Mouse (Mus musculus) CH12.LX (cell line): ENCODE results near the gene Ovgp1. TPM values are rescaled to one million over a fixed set of nuclear protein-coding genes. Genes with fewer than 3 reads are reported as not detected.
A peak's percentile ranks its signal among the peaks of the same experiment; 100 is the strongest.
"Not testable (repeated sequence)": the region's sequence is repeated elsewhere in the genome, so short reads cannot be mapped to it uniquely, and the experiment has no call there.

ENCODE experiments used
- DNase-seq: peaks from one replicate; pipeline ENCODE4 v3.0.0-alpha.2; 2013; ENCODE audit errors: extremely low read depth
- H3K27ac ChIP-seq: 2 replicates; pipeline ENCODE4 v1.5.1; 2012; ENCODE audit warnings: low read depth, mild to moderate bottlenecking, control low read depth, moderate library complexity; ENCODE audit not compliant: insufficient read depth
- H3K27me3 ChIP-seq: replicated peaks from 2 replicates; pipeline ENCODE3; 2012; ENCODE audit warnings: inconsistent platforms
- H3K36me3 ChIP-seq, 2 experiments: replicated peaks in 1 of 2; 2 replicates each; pipeline versions ENCODE3 to v1.6.1; 2012; ENCODE audit warnings: inconsistent platforms in 1 of 2, low read length in 1 of 2, mild to moderate bottlenecking in 1 of 2, mixed read lengths in 1 of 2, moderate library complexity in 1 of 2; ENCODE audit not compliant: control insufficient read depth in 1 of 2, insufficient read depth in 1 of 2
- H3K4me1 ChIP-seq, 2 experiments: 2 replicates each; pipeline ENCODE4 v1.6.1; 2012; ENCODE audit warnings: inconsistent platforms in 1 of 2, moderate library complexity in 1 of 2; ENCODE audit not compliant: insufficient read depth in 2 of 2, control insufficient read depth in 1 of 2
- H3K4me2 ChIP-seq: 2 replicates; pipeline ENCODE4 v1.6.1; 2012; ENCODE audit warnings: low read depth, mild to moderate bottlenecking, control low read depth; ENCODE audit not compliant: poor library complexity, insufficient read depth, severe bottlenecking
- H3K4me3 ChIP-seq, 3 experiments: fragments of 150-350 bp in 1 of 3; sonication (generic) in 1 of 3; replicated peaks in 1 of 3; 2 replicates each; pipeline versions ENCODE3 to v1.5.1; 2011 to 2012; ENCODE audit warnings: low read depth in 2 of 3, low read length in 2 of 3, mild to moderate bottlenecking in 2 of 3, moderate library complexity in 2 of 3, control low read depth in 1 of 3, improper control_type of control experiment in 1 of 3, inconsistent platforms in 1 of 3, mixed read lengths in 1 of 3; ENCODE audit not compliant: poor library complexity in 1 of 3
- H3K79me2 ChIP-seq: replicated peaks from 2 replicates; pipeline ENCODE4 v1.6.1; 2012; ENCODE audit warnings: mild to moderate bottlenecking, moderate library complexity; ENCODE audit not compliant: control insufficient read depth, poor library complexity, insufficient read depth, severe bottlenecking; ENCODE audit errors: extremely low read depth
- H3K9ac ChIP-seq: 2 replicates; pipeline ENCODE4 v1.6.1; 2012; ENCODE audit warnings: low read depth, mild to moderate bottlenecking, control low read depth, moderate library complexity; ENCODE audit not compliant: insufficient read depth
- H3K9me3 ChIP-seq: replicated peaks from 2 replicates; pipeline ENCODE3; 2012; ENCODE audit warnings: low read length, inconsistent platforms, mixed read lengths
- CHD1 ChIP-seq: IDR thresholded peaks from 2 replicates; pipeline ENCODE4 v1.6.1; 2012; ENCODE audit warnings: low read depth, low read length, improper control_type of control experiment, inconsistent platforms
- CTCF ChIP-seq, 2 experiments: IDR thresholded peaks in 1 of 2; conservative IDR thresholded peaks in 1 of 2; 2 replicates each; pipeline ENCODE4 v1.5.1; 2011 to 2012; ENCODE audit warnings: low read depth in 2 of 2, low read length in 2 of 2, improper control_type of control experiment in 1 of 2, inconsistent platforms in 1 of 2, mild to moderate bottlenecking in 1 of 2, moderate library complexity in 1 of 2
- ELF1 ChIP-seq: IDR thresholded peaks from 2 replicates; pipeline ENCODE4 v1.6.1; 2014; ENCODE audit warnings: low read depth, mild to moderate bottlenecking, inconsistent platforms, low read length, improper control_type of control experiment
- EP300 ChIP-seq: IDR thresholded peaks from 2 replicates; pipeline ENCODE4 v1.6.1; 2011; ENCODE audit warnings: low read length, improper control_type of control experiment
- ETS1 ChIP-seq: conservative IDR thresholded peaks from 2 replicates; pipeline ENCODE4 v1.6.1; 2012; ENCODE audit warnings: low read depth, mild to moderate bottlenecking, inconsistent platforms, low read length, improper control_type of control experiment, moderate library complexity
- MAX ChIP-seq: IDR thresholded peaks from 2 replicates; pipeline ENCODE4 v1.6.1; 2011; ENCODE audit warnings: low read length, improper control_type of control experiment
- MAZ ChIP-seq: IDR thresholded peaks from 2 replicates; pipeline ENCODE4 v1.6.1; 2012; ENCODE audit warnings: low read depth, mild to moderate bottlenecking, inconsistent platforms, low read length, improper control_type of control experiment, moderate library complexity
- MXI1 ChIP-seq: IDR thresholded peaks from 2 replicates; pipeline ENCODE4 v1.6.1; 2011; ENCODE audit warnings: mild to moderate bottlenecking, low read depth, low read length, improper control_type of control experiment
- NRF1 ChIP-seq: IDR thresholded peaks from 2 replicates; pipeline ENCODE4 v1.6.1; 2014; ENCODE audit warnings: low read depth, mild to moderate bottlenecking, inconsistent platforms, low read length, improper control_type of control experiment, moderate library complexity
- RAD21 ChIP-seq: IDR thresholded peaks from 2 replicates; pipeline ENCODE4 v1.6.1; 2011; ENCODE audit warnings: low read depth, mild to moderate bottlenecking, low read length, improper control_type of control experiment, moderate library complexity
- RCOR1 ChIP-seq: conservative IDR thresholded peaks from 2 replicates; pipeline ENCODE4 v1.6.1; 2012; ENCODE audit warnings: low read depth, mild to moderate bottlenecking, inconsistent platforms, low read length, improper control_type of control experiment
- TBP ChIP-seq: conservative IDR thresholded peaks from 2 replicates; pipeline ENCODE4 v1.6.1; 2011; ENCODE audit warnings: low read depth, low read length, improper control_type of control experiment
- TCF12 ChIP-seq: IDR thresholded peaks from 2 replicates; pipeline ENCODE4 v1.6.1; 2014; ENCODE audit warnings: low read depth, mild to moderate bottlenecking, inconsistent platforms, low read length, improper control_type of control experiment
- ZMIZ1 ChIP-seq: IDR thresholded peaks from 2 replicates; pipeline ENCODE4 v1.6.1; 2012; ENCODE audit warnings: low read depth, mild to moderate bottlenecking, inconsistent platforms, low read length, improper control_type of control experiment
- dilution Hi-C: fragments of 300-500 bp; cut with MboI; formaldehyde crosslinking; loops from 2 replicates; pipeline ENCODE4 v1.14.3; 2020; ENCODE audit warnings: low sequenced_read_pairs; ENCODE audit not compliant: extremely low pct_unique_long_range_greater_than_20kb, extremely low pct_ligation_motif_present
- in situ Hi-C: fragments of 300-500 bp; cut with MboI; formaldehyde crosslinking; loops from 3 replicates; pipeline ENCODE4 v1.14.3; 2019; ENCODE audit warnings: low sequenced_read_pairs, low pct_ligation_motif_present, low pct_unique_long_range_greater_than_20kb, mixed read lengths
- polyA plus RNA-seq: library from polyadenylated mRNA; unstranded; fragments of >175 nt; gene quantifications from 2 replicates; pipeline ENCODE4 v1.2.1, GENCODE M21; 2012; ENCODE audit warnings: low read depth; ENCODE audit not compliant: insufficient read length
- total RNA-seq, 2 experiments: library from RNA; depleted of rRNA; stranded (reverse); fragments of 300-350 nt in 1 of 2; fragments of >200 nt in 1 of 2; gene quantifications; 2 replicates each; pipeline ENCODE4 v1.2.3; 2012 to 2014

Gene Ovgp1
- total and polyA plus RNA-seq, 3 experiments, result 1.6 to 5.6 (median 2.3) TPM

- H3K4me3 ChIP-seq, result peak overlapping the region; percentile 62 to 71 (median 64)
- TF ChIP-seq TCF12, result no peak
- TF ChIP-seq MAX, result peak; percentile 25; the same call in 1 of the 2 replicates
- no peak for TF ChIP-seq ETS1
- TF ChIP-seq EP300, result no peak
- TF ChIP-seq MAZ, result peak; percentile 45; the same call in 1 of the 2 replicates
- peak; percentile 92 for TF ChIP-seq MXI1
- no peak for TF ChIP-seq CHD1
- TF ChIP-seq ZMIZ1, result no peak; the same call in 1 of the 2 replicates
- no peak for TF ChIP-seq RCOR1
- TF ChIP-seq CTCF (conservative IDR thresholded peaks at IDR 0.05 in 1 of 2, IDR thresholded peaks at IDR 0.05 in 1 of 2; ENCODE audit: low read depth in 2 of 2, low read length in 2 of 2), result no peak
- TF ChIP-seq ELF1, result no peak
- 0 out of 2 replicates have a peak, but pooled peaks have one; percentile 44 for TF ChIP-seq TBP
- peak; percentile 95 for TF ChIP-seq NRF1
- peaks cover 0 to 13% of the 10 kb centered on the region in 2 experiments; a peak in 2 of 4 replicates for H3K4me1 ChIP-seq
- H3K27ac ChIP-seq, result peak overlapping the region; percentile 64
- no peaks in the 10 kb centered on the region; the same call in 1 of the 2 replicates for H3K79me2 ChIP-seq
- peak overlapping the region; percentile 10 for H3K9ac ChIP-seq
- H3K36me3 ChIP-seq, result no peaks in the 10 kb centered on the region
- dilution Hi-C loops (no loop called here), in situ Hi-C loops (no loop called here)
- H3K27me3 ChIP-seq, result no peaks in the 10 kb centered on the region
- peak overlapping the region; percentile 53 for H3K4me2 ChIP-seq
- peak; percentile 93 for DNase-seq
- no peaks in the 10 kb centered on the region for H3K9me3 ChIP-seq
Measured at GRCm38 (mm10) chr3:106001416-106002370, 28.2 kb downstream of the Ovgp1 start.

- TF ChIP-seq NRF1, result peak; percentile 73
- peak; percentile 29 for TF ChIP-seq RAD21
- TF ChIP-seq CTCF (conservative IDR thresholded peaks at IDR 0.05 in 1 of 2, IDR thresholded peaks at IDR 0.05 in 1 of 2; ENCODE audit: low read depth in 2 of 2, low read length in 2 of 2), result peak in 1 of 2 experiments; percentile 35; a peak in 2 of 4 replicates
- TF ChIP-seq ELF1, result 0 out of 2 replicates have a peak, but pooled peaks have one; percentile 3
- Histone ChIP-seq H3K27ac (peak overlapping the region; percentile 27), H3K4me3 (peak overlapping the region; percentile 37 to 85 (median 61)), H3K4me2 (peak overlapping the region; percentile 63), H3K9ac (peak overlapping the region; percentile 68), H3K4me1 (peaks cover 0 to 13% of the 10 kb centered on the region in 2 experiments; a peak in 2 of 4 replicates)
- peak; percentile 43 for DNase-seq
- H3K79me2 ChIP-seq, in situ Hi-C loops, H3K36me3 ChIP-seq, dilution Hi-C loops, H3K27me3 ChIP-seq, H3K9me3 ChIP-seq: not testable (repeated sequence)
Measured at GRCm38 (mm10) chr3:106003360-106003759, 29.8 kb downstream of the Ovgp1 start.
